Mouse (Mus musculus) testis, adult 2 months (tissue): Measurements from ENCODE around the gene Ctbp2. TPM values are rescaled to one million over a fixed set of nuclear protein-coding genes. Genes with fewer than 3 reads are reported as not detected.

ENCODE experiments used
- H3K27ac ChIP-seq: fragments of 200-500 bp; 2 replicates; pipeline ENCODE4 v1.5.1; 2012; ENCODE audit warnings: low read depth, low read length; ENCODE audit not compliant: control insufficient read depth, insufficient read depth
- H3K27me3 ChIP-seq: fragments of 200-500 bp; 2 replicates; pipeline ENCODE4 v1.6.1; 2012; ENCODE audit warnings: mild to moderate bottlenecking, low read length, moderate library complexity; ENCODE audit not compliant: control insufficient read depth, insufficient read depth
- H3K36me3 ChIP-seq: fragments of 200-500 bp; 2 replicates; pipeline ENCODE4 v1.6.1; 2012; ENCODE audit warnings: mild to moderate bottlenecking, low read length; ENCODE audit not compliant: control insufficient read depth, insufficient read depth
- H3K4me1 ChIP-seq: fragments of 200-500 bp; 2 replicates; pipeline ENCODE4 v1.6.1; 2012; ENCODE audit warnings: low read length; ENCODE audit not compliant: control insufficient read depth, insufficient read depth
- H3K4me3 ChIP-seq: fragments of 200-500 bp; 2 replicates; pipeline ENCODE4 v1.5.1; 2012; ENCODE audit warnings: low read depth, mild to moderate bottlenecking, low read length, moderate library complexity, mixed read lengths; ENCODE audit not compliant: control insufficient read depth
- CTCF ChIP-seq: fragments of 200-500 bp; IDR thresholded peaks from 2 replicates; pipeline ENCODE4 v1.5.1; 2012; ENCODE audit warnings: low read depth, mild to moderate bottlenecking, inconsistent platforms, low read length, moderate library complexity; ENCODE audit not compliant: control insufficient read depth, insufficient read depth, insufficient replicate concordance
- POLR2A ChIP-seq: fragments of 200-500 bp; IDR thresholded peaks from 2 replicates; pipeline ENCODE4 v1.6.1; 2012; ENCODE audit warnings: low read depth, mild to moderate bottlenecking, inconsistent platforms, low read length, moderate library complexity; ENCODE audit not compliant: control insufficient read depth
- polyA plus RNA-seq: library from polyadenylated mRNA; depleted of rRNA; stranded (reverse); fragments of >200 nt; gene quantifications from 2 replicates; pipeline ENCODE4 v1.2.3, GENCODE M21; 2012

Gene Ctbp2
- polyA plus RNA-seq, 1 experiment, result 54.9 TPM

DNA sequence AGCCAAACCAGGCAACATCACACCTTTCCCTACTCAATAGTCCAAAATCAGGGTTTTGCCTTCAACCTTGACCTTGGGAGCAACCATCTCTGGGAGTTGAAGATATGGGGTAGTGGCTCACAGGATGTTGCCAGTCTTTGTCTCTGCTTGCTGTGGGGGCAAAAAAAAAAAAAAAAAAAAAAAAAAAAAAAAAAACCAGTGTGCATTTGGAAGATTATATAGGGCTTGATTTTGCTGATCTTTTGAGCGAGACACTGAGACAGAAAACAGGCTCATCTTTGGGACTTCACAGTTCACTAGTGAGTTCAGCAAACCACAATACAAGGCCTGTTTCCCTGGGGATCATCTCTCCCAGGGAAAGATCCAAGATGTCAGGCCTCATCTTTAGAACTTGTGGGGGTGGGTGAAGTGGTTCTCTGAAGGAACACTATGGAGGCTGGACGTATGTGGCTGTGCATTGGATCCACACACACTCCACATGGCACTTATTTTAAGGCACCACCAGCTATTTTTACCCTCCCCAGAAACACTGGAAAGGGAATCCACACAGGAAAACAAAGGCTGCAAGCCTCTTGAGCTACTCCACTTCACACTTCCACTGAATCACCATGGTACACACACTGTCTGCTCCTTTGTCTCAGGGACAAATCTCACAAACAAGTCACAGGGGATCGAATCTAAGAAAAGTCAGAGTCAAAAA lies 84.4 kb downstream of the Ctbp2 start:
- TF ChIP-seq POLR2A, result no peak
- no peak for TF ChIP-seq CTCF
- Histone ChIP-seq H3K27ac (no peak overlapping the region), H3K4me3 (no peak overlapping the region), H3K36me3 (no peaks in the 10 kb centered on the region; the same call in 1 of the 2 replicates), H3K4me1 (peaks cover 7% of the 10 kb centered on the region), H3K27me3 (no peaks in the 10 kb centered on the region)

DNA sequence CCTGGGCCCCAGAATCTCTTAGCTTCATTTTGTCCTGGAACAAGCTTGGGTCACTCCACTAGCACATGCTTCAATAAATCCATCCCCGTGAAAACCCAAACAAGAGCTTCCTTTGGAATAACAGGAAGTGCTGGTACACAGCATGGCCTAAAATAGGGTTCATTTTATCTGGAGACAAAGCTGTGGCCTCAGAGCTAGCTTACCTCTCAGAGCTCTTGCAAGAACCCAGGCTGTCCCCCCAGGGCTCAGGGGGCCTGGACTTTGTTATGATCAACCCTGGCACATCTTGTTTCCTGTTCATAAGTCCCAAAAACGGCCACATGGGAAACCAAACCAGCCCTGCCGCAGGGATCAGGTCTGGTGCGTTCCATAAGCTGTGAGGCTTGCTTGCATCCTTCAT lies 86.5 kb downstream of the Ctbp2 start:
- H3K27me3 ChIP-seq, result no peaks in the 10 kb centered on the region
- TF ChIP-seq CTCF (no peak), POLR2A (no peak)
- no peak overlapping the region for H3K4me3 ChIP-seq
- H3K36me3 ChIP-seq, result no peaks in the 10 kb centered on the region
- no peak overlapping the region for H3K27ac ChIP-seq
- H3K4me1 ChIP-seq, result peaks cover 7% of the 10 kb centered on the region

DNA sequence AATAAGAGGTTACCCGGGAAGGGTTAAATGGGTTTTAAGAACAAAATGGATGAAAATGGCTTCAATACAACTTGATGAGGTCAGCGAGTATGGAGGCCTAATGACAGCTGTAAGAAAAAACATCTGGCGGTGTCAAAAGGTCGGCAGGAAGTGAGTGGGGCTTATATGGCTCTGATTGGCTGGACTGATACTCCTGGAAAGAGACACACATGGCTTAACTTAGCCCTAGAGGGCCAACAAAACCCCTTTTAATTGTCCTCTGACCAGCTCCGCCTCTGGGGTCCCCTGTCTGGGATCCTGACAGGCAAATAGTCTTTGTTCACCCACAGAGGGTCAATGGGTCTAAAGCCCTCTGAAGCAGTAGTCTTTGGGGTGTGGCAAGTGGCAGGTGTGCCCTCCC lies 86.9 kb downstream of the Ctbp2 start:
- Histone ChIP-seq H3K27ac (no peak overlapping the region), H3K4me1 (peaks cover 7% of the 10 kb centered on the region)

DNA sequence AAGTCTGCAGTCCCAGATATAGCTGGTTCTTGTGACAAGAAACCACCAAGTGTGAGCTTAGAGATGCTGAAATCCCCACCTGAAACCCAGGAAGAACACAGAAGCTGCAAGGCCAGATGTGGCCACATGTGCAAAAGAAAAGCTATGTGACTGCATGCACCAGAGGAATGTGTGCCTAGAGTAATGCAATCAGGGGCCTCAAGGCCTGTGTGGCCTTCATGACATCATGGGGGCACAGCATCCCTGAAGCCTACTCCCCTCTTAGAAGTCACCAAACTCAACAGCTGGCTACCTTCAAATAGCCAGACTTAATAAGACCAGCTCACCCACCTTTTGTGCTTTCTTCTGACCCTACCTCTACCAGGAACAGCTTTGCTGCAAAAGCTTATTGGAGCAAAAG lies 88.3 kb downstream of the Ctbp2 start:
- Histone ChIP-seq H3K27ac (no peak overlapping the region), H3K36me3 (no peaks in the 10 kb centered on the region), H3K27me3 (no peaks in the 10 kb centered on the region), H3K4me1 (no peaks in the 10 kb centered on the region; the same call in 1 of the 2 replicates), H3K4me3 (no peak overlapping the region)
- no peak for TF ChIP-seq POLR2A
- no peak for TF ChIP-seq CTCF

More for the DNA sequence above, 86.9 kb downstream of the Ctbp2 start:
- H3K36me3 ChIP-seq, result no peaks in the 10 kb centered on the region
- no peak for TF ChIP-seq POLR2A
- no peak for TF ChIP-seq CTCF
- H3K4me3 ChIP-seq, result no peak overlapping the region
- no peaks in the 10 kb centered on the region for H3K27me3 ChIP-seq

DNA sequence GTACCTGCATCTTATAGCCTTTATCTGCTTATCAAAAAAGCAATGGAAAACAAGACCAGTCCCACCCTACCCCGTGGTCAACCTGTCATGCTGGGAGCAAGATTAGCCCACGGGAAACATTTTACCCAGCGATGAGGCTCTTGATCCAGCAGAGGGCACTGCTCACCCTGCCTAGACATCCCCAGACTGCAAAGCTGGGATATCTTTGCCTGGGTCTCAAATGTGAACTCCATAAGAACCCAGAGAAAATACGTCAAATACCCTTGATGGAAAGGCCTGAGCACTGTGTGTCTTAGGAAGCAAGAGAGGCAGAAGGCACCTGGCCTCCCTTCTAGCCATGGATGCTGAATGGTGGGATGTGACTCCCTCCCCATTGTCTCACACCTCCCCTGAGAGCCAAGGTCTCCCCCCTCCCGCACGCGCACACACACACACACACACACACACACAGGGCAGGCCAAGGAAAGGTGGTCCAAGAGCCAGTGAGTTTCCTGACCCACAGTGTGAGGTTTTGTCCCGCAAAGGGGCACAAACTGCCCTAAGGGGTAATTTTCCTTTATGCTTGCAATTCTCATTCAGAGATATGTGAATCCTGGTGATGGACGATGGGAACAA lies 91.5 kb downstream of the Ctbp2 start:
- TF ChIP-seq POLR2A, result no peak
- TF ChIP-seq CTCF, result peak; percentile 66; the same call in 1 of the 2 replicates
- no peaks in the 10 kb centered on the region for H3K27me3 ChIP-seq
- no peak overlapping the region for H3K4me3 ChIP-seq
- H3K36me3 ChIP-seq, result no peaks in the 10 kb centered on the region
- H3K4me1 ChIP-seq, result no peaks in the 10 kb centered on the region; the same call in 1 of the 2 replicates
- H3K27ac ChIP-seq, result no peak overlapping the region

DNA sequence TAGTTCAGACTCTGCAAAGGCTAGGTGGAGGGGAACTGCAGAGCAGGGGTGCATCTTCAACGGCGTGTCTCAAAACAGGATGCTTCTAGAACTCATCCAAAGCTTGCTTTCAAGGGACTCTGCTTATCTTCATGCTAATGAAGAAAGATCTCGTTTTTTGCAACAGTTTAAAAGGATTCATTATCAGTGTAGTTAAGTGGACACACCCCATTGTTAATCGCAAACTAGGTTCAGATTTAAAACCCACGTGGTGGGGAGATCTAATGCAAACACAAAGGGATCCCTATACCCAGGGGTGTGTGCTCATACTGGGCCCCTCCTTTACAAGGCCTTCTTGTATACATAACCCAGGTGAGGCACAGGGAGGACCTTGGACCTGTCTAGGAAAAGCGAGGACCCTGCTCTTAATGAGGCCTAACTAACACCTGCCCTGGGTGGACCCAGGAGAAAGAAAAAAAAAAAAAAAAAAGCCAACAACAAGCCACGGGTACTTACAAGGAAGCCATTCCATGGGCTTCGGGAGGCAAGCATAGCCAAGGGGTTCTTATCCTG lies 94.6 kb downstream of the Ctbp2 start:
- no peak overlapping the region for H3K27ac ChIP-seq
- H3K27me3 ChIP-seq, result no peaks in the 10 kb centered on the region
- TF ChIP-seq POLR2A, result no peak
- TF ChIP-seq CTCF, result no peak
- no peak overlapping the region; the same call in 1 of the 2 replicates for H3K4me3 ChIP-seq
- no peaks in the 10 kb centered on the region for H3K36me3 ChIP-seq
- H3K4me1 ChIP-seq, result no peaks in the 10 kb centered on the region; the same call in 1 of the 2 replicates

DNA sequence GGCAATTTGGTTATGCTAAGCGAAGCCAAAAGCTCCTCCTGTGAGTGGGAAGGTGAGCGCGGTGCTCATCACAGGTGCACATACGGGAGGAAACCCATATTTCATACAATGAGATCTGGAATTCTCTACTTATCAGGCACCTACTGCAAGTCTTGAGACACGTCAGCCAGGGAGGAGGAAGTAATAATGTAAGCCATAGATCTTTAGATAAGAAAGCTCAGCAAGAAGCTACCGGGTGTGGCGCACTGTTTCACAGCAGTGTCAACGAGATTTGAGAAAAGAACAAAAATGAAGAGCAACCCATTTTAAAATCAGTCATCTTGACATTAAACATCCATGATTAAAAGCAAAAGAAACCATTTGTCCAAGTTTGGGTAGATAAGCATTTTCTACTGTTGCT lies 95.2 kb downstream of the Ctbp2 start:
- no peaks in the 10 kb centered on the region; the same call in 1 of the 2 replicates for H3K4me1 ChIP-seq
- TF ChIP-seq CTCF (no peak), POLR2A (no peak)
- peak overlapping the region; percentile 68; the same call in 1 of the 2 replicates for H3K4me3 ChIP-seq
- H3K36me3 ChIP-seq, result no peaks in the 10 kb centered on the region
- no peak overlapping the region for H3K27ac ChIP-seq
- H3K27me3 ChIP-seq, result no peaks in the 10 kb centered on the region
